Mouse (Mus musculus) left cerebral cortex, postnatal 10 days (tissue): ENCODE results near the gene Gm9936. TPM values are rescaled to one million over a fixed set of nuclear protein-coding genes. Genes with fewer than 3 reads are reported as not detected.

ENCODE experiments used
- DNase-seq, 2 experiments: peaks; one replicate each; pipeline ENCODE4 v3.0.0; 2021 to 2022; ENCODE audit warnings: low spot score in 2 of 2, mixed read lengths in 1 of 2; ENCODE audit errors: extremely low spot score in 1 of 2
- intact Hi-C: fragments of 180-260 bp; cut with DNase I; formaldehyde crosslinking; loops from one replicate; pipeline ENCODE4 v1.15.1; 2025
- microRNA-seq: library from miRNA; unstranded; fragments of <30 nt; microRNA quantifications from one replicate; pipeline ENCODE4 v1.2.0, GENCODE M21; 2022
- total RNA-seq, 2 experiments: library from RNA; stranded (reverse); gene quantifications; 2 replicates each; pipeline ENCODE4 v1.2.3; 2021

Gm9936 gene
- total RNA-seq, 2 experiments from 2014 or later: 1.3 to 2.0 TPM

GRCm38 (mm10) chr5:114806636-114807035 lies 51.8 kb downstream of the Gm9936 start:
- intact Hi-C loops: no loop called here
- DNase-seq: no peak

Small RNA genes lying within 50 kb of the gene (microRNA-seq; reads per million reads assigned to microRNA genes)
- gene Mir6240: 11.8 reads per million, percentile 33 among the genes with 10 or more reads in this experiment

Other genes starting within 250 kb of the Gm9936 start
- gene Trpv4, start 200.3 kb downstream of the Gm9936 start, total RNA-seq: under 1 TPM; 0.64 to 0.79 TPM
- gene Gltp, start 167.7 kb downstream of the Gm9936 start, total RNA-seq: 10 to 100 TPM; 20.5 to 23.2 TPM
- 10 to 100 TPM; 13.0 to 15.4 TPM for gene Tchp, start 150.9 kb downstream of the Gm9936 start, total RNA-seq
- gene Ankrd13a, start 84.0 kb downstream of the Gm9936 start, total RNA-seq: 10 to 100 TPM; 34.7 to 36.3 TPM
- 10 to 100 TPM; 46.8 to 47.2 TPM for gene Git2, start 83.2 kb downstream of the Gm9936 start, total RNA-seq
- gene 1500011B03Rik, start 35.2 kb downstream of the Gm9936 start, total RNA-seq: 100 to 1,000 TPM; 165 to 184 TPM
- gene 4930519G04Rik, start 5.0 kb downstream of the Gm9936 start, total RNA-seq: not detected
- gene Oasl2, start 38.3 kb upstream of the Gm9936 start, total RNA-seq: 1 to 10 TPM in 1 of 2 experiments, under 1 TPM in 1; 0.43 to 1.1 TPM
- not detected for gene Oasl1, start 64.6 kb upstream of the Gm9936 start, total RNA-seq
- 100 to 1,000 TPM; 203 to 206 TPM for gene 2210016L21Rik, start 83.5 kb upstream of the Gm9936 start, total RNA-seq
- gene Hnf1a, start 112.4 kb upstream of the Gm9936 start, total RNA-seq: not detected
- 100 to 1,000 TPM; 112 to 115 TPM for gene Sppl3, start 152.5 kb upstream of the Gm9936 start, total RNA-seq
- not detected for gene Gm10401, start 239.6 kb upstream of the Gm9936 start, total RNA-seq